Mouse (Mus musculus): Measurements from ENCODE around the gene Antxr1. TPM values are rescaled to one million over a fixed set of nuclear protein-coding genes. Genes with fewer than 3 reads are reported as not detected.

The Antxr1 gene
- polyA plus RNA-seq, 1 experiment from 2014 or later: 7.7 TPM

GRCm38 (mm10) chr6:87302746-87303145, 32.9 kb downstream of the Antxr1 start:
- no peak overlapping the region for H3K4me3 ChIP-seq (ENCODE audit: low read length)

GRCm38 (mm10) chr6:87301991-87302390, 33.6 kb downstream of the Antxr1 start:
- H3K9ac ChIP-seq (ENCODE audit: low read depth, low read length): no peak overlapping the region
- H3K9me3 ChIP-seq (ENCODE audit: control insufficient read depth, low read length): no peaks in the 10 kb centered on the region
- H3K27ac ChIP-seq (ENCODE audit: low read depth, low read length): no peak overlapping the region
- no peaks in the 10 kb centered on the region for H3K4me1 ChIP-seq (ENCODE audit: control insufficient read depth, insufficient read depth, low read length)
- H3K4me2 ChIP-seq (replicated peaks; ENCODE audit: low read depth, low read length): no peak overlapping the region
- no peak for ATAC-seq (ENCODE audit: low FRiP score, low TSS enrichment)
- no peaks in the 10 kb centered on the region for H3K36me3 ChIP-seq (ENCODE audit: control insufficient read depth, insufficient read depth, low read length)
- WGBS: 42% methylated on average over 3 of the region's 4 CpGs
- no peaks in the 10 kb centered on the region for H3K27me3 ChIP-seq (ENCODE audit: control insufficient read depth, insufficient read depth, low read length)
- H3K4me3 ChIP-seq (ENCODE audit: low read length): no peak overlapping the region

More at GRCm38 (mm10) chr6:87302746-87303145, 32.9 kb downstream of the Antxr1 start:
- H3K4me1 ChIP-seq (ENCODE audit: control insufficient read depth, insufficient read depth, low read length): no peaks in the 10 kb centered on the region
- ATAC-seq (ENCODE audit: low FRiP score, low TSS enrichment): no peak
- H3K4me2 ChIP-seq (replicated peaks; ENCODE audit: low read depth, low read length): no peak overlapping the region
- no peak overlapping the region for H3K9ac ChIP-seq (ENCODE audit: low read depth, low read length)
- 88% methylated on average over 5 of the region's 5 CpGs for WGBS
- H3K27me3 ChIP-seq (ENCODE audit: control insufficient read depth, insufficient read depth, low read length): no peaks in the 10 kb centered on the region
- H3K36me3 ChIP-seq (ENCODE audit: control insufficient read depth, insufficient read depth, low read length): peaks cover 6% of the 10 kb centered on the region; the same call in 1 of the 2 replicates
- H3K9me3 ChIP-seq (ENCODE audit: control insufficient read depth, low read length): no peaks in the 10 kb centered on the region
- no peak overlapping the region for H3K27ac ChIP-seq (ENCODE audit: low read depth, low read length)

- Histone ChIP-seq H3K4me2 (replicated peaks; ENCODE audit: low read depth, low read length) (no peak overlapping the region), H3K9me3 (ENCODE audit: control insufficient read depth, low read length) (peaks cover 2% of the 10 kb centered on the region; the same call in 1 of the 2 replicates), H3K27me3 (ENCODE audit: control insufficient read depth, insufficient read depth, low read length) (no peaks in the 10 kb centered on the region), H3K4me1 (ENCODE audit: control insufficient read depth, insufficient read depth, low read length) (peaks cover 4% of the 10 kb centered on the region; the same call in 1 of the 2 replicates), H3K4me3 (ENCODE audit: low read length) (no peak overlapping the region), H3K9ac (ENCODE audit: low read depth, low read length) (no peak overlapping the region), H3K27ac (ENCODE audit: low read depth, low read length) (no peak overlapping the region), H3K36me3 (ENCODE audit: control insufficient read depth, insufficient read depth, low read length) (no peaks in the 10 kb centered on the region)
- ATAC-seq (ENCODE audit: low FRiP score, low TSS enrichment): no peak
- WGBS: 72% methylated on average over 3 of the region's 3 CpGs
These were observed 40.7 kb downstream of the Antxr1 start for GRCm38 (mm10) chr6:87294904-87295303.

- Histone ChIP-seq H3K4me1 (ENCODE audit: control insufficient read depth, insufficient read depth, low read length) (peaks cover 4% of the 10 kb centered on the region; the same call in 1 of the 2 replicates), H3K9me3 (ENCODE audit: control insufficient read depth, low read length) (peaks cover 2% of the 10 kb centered on the region; the same call in 1 of the 2 replicates), H3K27ac (ENCODE audit: low read depth, low read length) (no peak overlapping the region), H3K36me3 (ENCODE audit: control insufficient read depth, insufficient read depth, low read length) (no peaks in the 10 kb centered on the region), H3K9ac (ENCODE audit: low read depth, low read length) (no peak overlapping the region), H3K4me3 (ENCODE audit: low read length) (no peak overlapping the region), H3K27me3 (ENCODE audit: control insufficient read depth, insufficient read depth, low read length) (no peaks in the 10 kb centered on the region), H3K4me2 (replicated peaks; ENCODE audit: low read depth, low read length) (no peak overlapping the region)
- 65% methylated on average over 18 of the region's 18 CpGs for WGBS
- no peak for ATAC-seq (ENCODE audit: low FRiP score, low TSS enrichment)
These were observed 42.4 kb downstream of the Antxr1 start for GRCm38 (mm10) chr6:87292911-87293851.

- no peaks in the 10 kb centered on the region for H3K27me3 ChIP-seq (ENCODE audit: control insufficient read depth, insufficient read depth, low read length)
- H3K4me3 ChIP-seq (ENCODE audit: low read length): no peak overlapping the region
- WGBS: 85% methylated on average over 6 of the region's 6 CpGs
- H3K36me3 ChIP-seq (ENCODE audit: control insufficient read depth, insufficient read depth, low read length): no peaks in the 10 kb centered on the region
- peaks cover 2% of the 10 kb centered on the region; the same call in 1 of the 2 replicates for H3K9me3 ChIP-seq (ENCODE audit: control insufficient read depth, low read length)
- no peak overlapping the region for H3K9ac ChIP-seq (ENCODE audit: low read depth, low read length)
- no peak overlapping the region for H3K4me2 ChIP-seq (replicated peaks; ENCODE audit: low read depth, low read length)
- ATAC-seq (ENCODE audit: low FRiP score, low TSS enrichment): no peak
- peaks cover 5% of the 10 kb centered on the region; the same call in 1 of the 2 replicates for H3K4me1 ChIP-seq (ENCODE audit: control insufficient read depth, insufficient read depth, low read length)
- no peak overlapping the region for H3K27ac ChIP-seq (ENCODE audit: low read depth, low read length)
These were observed 48.4 kb downstream of the Antxr1 start for GRCm38 (mm10) chr6:87287251-87287650.

- H3K27ac ChIP-seq (ENCODE audit: low read depth, low read length): peak overlapping the region; percentile 15; the same call in 1 of the 2 replicates
- WGBS: 60% methylated on average over 7 of the region's 7 CpGs
These were observed 50.3 kb downstream of the Antxr1 start for GRCm38 (mm10) chr6:87285365-87285749.

GRCm38 (mm10) chr6:87284716-87285364, 50.8 kb downstream of the Antxr1 start:
- no peak for ATAC-seq (ENCODE audit: low FRiP score, low TSS enrichment)
- Histone ChIP-seq H3K27me3 (ENCODE audit: control insufficient read depth, insufficient read depth, low read length) (no peaks in the 10 kb centered on the region), H3K4me1 (ENCODE audit: control insufficient read depth, insufficient read depth, low read length) (peaks cover 5% of the 10 kb centered on the region; the same call in 1 of the 2 replicates), H3K36me3 (ENCODE audit: control insufficient read depth, insufficient read depth, low read length) (no peaks in the 10 kb centered on the region), H3K27ac (ENCODE audit: low read depth, low read length) (no peak overlapping the region), H3K9ac (ENCODE audit: low read depth, low read length) (no peak overlapping the region), H3K4me2 (replicated peaks; ENCODE audit: low read depth, low read length) (no peak overlapping the region), H3K9me3 (ENCODE audit: control insufficient read depth, low read length) (no peaks in the 10 kb centered on the region), H3K4me3 (ENCODE audit: low read length) (no peak overlapping the region)
- WGBS: 51% methylated on average over 11 of the region's 11 CpGs

More at GRCm38 (mm10) chr6:87285365-87285749, 50.3 kb downstream of the Antxr1 start:
- ATAC-seq (ENCODE audit: low FRiP score, low TSS enrichment): no peak
- Histone ChIP-seq H3K9me3 (ENCODE audit: control insufficient read depth, low read length) (no peaks in the 10 kb centered on the region), H3K4me2 (replicated peaks; ENCODE audit: low read depth, low read length) (no peak overlapping the region), H3K36me3 (ENCODE audit: control insufficient read depth, insufficient read depth, low read length) (no peaks in the 10 kb centered on the region), H3K9ac (ENCODE audit: low read depth, low read length) (no peak overlapping the region), H3K4me1 (ENCODE audit: control insufficient read depth, insufficient read depth, low read length) (peaks cover 5% of the 10 kb centered on the region; the same call in 1 of the 2 replicates), H3K4me3 (ENCODE audit: low read length) (no peak overlapping the region), H3K27me3 (ENCODE audit: control insufficient read depth, insufficient read depth, low read length) (no peaks in the 10 kb centered on the region)

- Histone ChIP-seq H3K27ac (ENCODE audit: low read depth, low read length) (peak overlapping the region; percentile 39; the same call in 1 of the 2 replicates), H3K4me1 (ENCODE audit: control insufficient read depth, insufficient read depth, low read length) (peaks cover 21% of the 10 kb centered on the region), H3K4me2 (replicated peaks; ENCODE audit: low read depth, low read length) (no peak overlapping the region), H3K9ac (ENCODE audit: low read depth, low read length) (no peak overlapping the region), H3K36me3 (ENCODE audit: control insufficient read depth, insufficient read depth, low read length) (no peaks in the 10 kb centered on the region), H3K9me3 (ENCODE audit: control insufficient read depth, low read length) (no peaks in the 10 kb centered on the region), H3K4me3 (ENCODE audit: low read length) (no peak overlapping the region), H3K27me3 (ENCODE audit: control insufficient read depth, insufficient read depth, low read length) (no peaks in the 10 kb centered on the region; the same call in 1 of the 2 replicates)
- WGBS: 14% methylated on average over 8 of the region's 8 CpGs
- ATAC-seq (ENCODE audit: low FRiP score, low TSS enrichment): peak; percentile 73
These were observed 53.3 kb downstream of the Antxr1 start for GRCm38 (mm10) chr6:87282346-87282781.
